Mouse (Mus musculus) lung, adult 2 months (tissue): ENCODE data around the gene Txndc5. TPM values are rescaled to one million over a fixed set of nuclear protein-coding genes. Genes with fewer than 3 reads are reported as not detected.

Experiments
- DNase-seq: peaks from one replicate; pipeline ENCODE4 v3.0.0; 2022
- H3K4me1 ChIP-seq: fragments of 200-500 bp; 2 replicates; pipeline ENCODE4 v1.6.1; 2011; ENCODE audit warnings: low read length; ENCODE audit not compliant: control insufficient read depth, insufficient read depth
- H3K4me3 ChIP-seq: fragments of 200-500 bp; replicated peaks from 2 replicates; pipeline ENCODE3; 2011; ENCODE audit warnings: low read depth, mild to moderate bottlenecking, control low read depth, low read length; ENCODE audit errors: extremely low read depth
- CTCF ChIP-seq: fragments of 200-500 bp; IDR thresholded peaks from 2 replicates; pipeline ENCODE4 v1.5.1; 2011; ENCODE audit warnings: mild to moderate bottlenecking, low read length, control low read depth; ENCODE audit not compliant: insufficient read depth
- POLR2A ChIP-seq: fragments of 200-500 bp; IDR thresholded peaks from 2 replicates; pipeline ENCODE4 v1.6.1; 2011; ENCODE audit warnings: low read depth, mild to moderate bottlenecking, control low read depth, low read length, borderline replicate concordance; ENCODE audit errors: extremely low read depth
- WGBS: fragments of 180-500 bp; shearing (Covaris S2); methylation state at CpG from one replicate; pipeline ENCODE4 v1.1.7; 2018; 5-methylcytosine and 5-hydroxymethylcytosine counted together
- polyA plus RNA-seq: library from polyadenylated mRNA; depleted of rRNA; stranded (reverse); fragments of >200 nt; gene quantifications from 2 replicates; pipeline ENCODE4 v1.2.3, GENCODE M21; 2012

Txndc5 gene
- polyA plus RNA-seq, 1 experiment: 134 TPM

GRCm38 (mm10) chr13:38513921-38514320, 14.7 kb downstream of the Txndc5 start:
- peaks cover 20% of the 10 kb centered on the region for H3K4me1 ChIP-seq
- DNase-seq: no peak
- no peak overlapping the region for H3K4me3 ChIP-seq
- TF ChIP-seq CTCF: no peak
- TF ChIP-seq POLR2A: no peak
- 66% methylated on average over 7 of the region's 7 CpGs for WGBS

- 53% methylated on average over 10 of the region's 10 CpGs for WGBS
- TF ChIP-seq POLR2A (no peak), CTCF (no peak)
- DNase-seq: no peak
- Histone ChIP-seq H3K4me3 (no peak overlapping the region), H3K4me1 (peaks cover 20% of the 10 kb centered on the region)
These were observed 16.6 kb downstream of the Txndc5 start for GRCm38 (mm10) chr13:38511979-38512378.

- 73% methylated on average over 8 of the region's 8 CpGs for WGBS
- peaks cover 18% of the 10 kb centered on the region for H3K4me1 ChIP-seq
- TF ChIP-seq CTCF: no peak
- TF ChIP-seq POLR2A: no peak
- no peak for DNase-seq
- H3K4me3 ChIP-seq: no peak overlapping the region
These were observed 18.8 kb downstream of the Txndc5 start for GRCm38 (mm10) chr13:38509681-38510341.

- no peak for DNase-seq
- TF ChIP-seq POLR2A (no peak), CTCF (no peak)
- no peak overlapping the region for H3K4me3 ChIP-seq
- 91% methylated on average over 10 of the region's 10 CpGs for WGBS
- H3K4me1 ChIP-seq: no peaks in the 10 kb centered on the region
These were observed 21.7 kb downstream of the Txndc5 start for GRCm38 (mm10) chr13:38506936-38507335.

GRCm38 (mm10) chr13:38506320-38506719, 22.3 kb downstream of the Txndc5 start:
- TF ChIP-seq CTCF (peak; percentile 51; the same call in 1 of the 2 replicates), POLR2A (no peak)
- WGBS: 73% methylated on average over 8 of the region's 8 CpGs
- Histone ChIP-seq H3K4me1 (no peaks in the 10 kb centered on the region), H3K4me3 (no peak overlapping the region)
- DNase-seq: no peak

- no peak for DNase-seq
- Histone ChIP-seq H3K4me3 (no peak overlapping the region), H3K4me1 (no peaks in the 10 kb centered on the region)
- no peak for TF ChIP-seq CTCF
- no peak for TF ChIP-seq POLR2A
- WGBS: 74% methylated on average over 14 of the region's 14 CpGs
These were observed 25.3 kb downstream of the Txndc5 start for GRCm38 (mm10) chr13:38503137-38503849.

GRCm38 (mm10) chr13:38501314-38501713, 27.3 kb downstream of the Txndc5 start:
- no peak overlapping the region for H3K4me3 ChIP-seq
- 84% methylated on average over 12 of the region's 12 CpGs for WGBS
- TF ChIP-seq POLR2A (no peak), CTCF (no peak)
- no peaks in the 10 kb centered on the region for H3K4me1 ChIP-seq
- no peak for DNase-seq

GRCm38 (mm10) chr13:38496715-38497114, 31.9 kb downstream of the Txndc5 start:
- WGBS: 42% methylated on average over 3 of the region's 3 CpGs
- Histone ChIP-seq H3K4me1 (no peaks in the 10 kb centered on the region), H3K4me3 (no peak overlapping the region)
- DNase-seq: no peak
- no peak for TF ChIP-seq CTCF
- TF ChIP-seq POLR2A: no peak

- Histone ChIP-seq H3K4me3 (no peak overlapping the region), H3K4me1 (no peaks in the 10 kb centered on the region; the same call in 1 of the 2 replicates)
- TF ChIP-seq POLR2A: no peak
- WGBS: 69% methylated on average over 6 of the region's 6 CpGs
- no peak for DNase-seq
These were observed 41.9 kb downstream of the Txndc5 start for GRCm38 (mm10) chr13:38486767-38487166.

- Histone ChIP-seq H3K4me1 (no peaks in the 10 kb centered on the region; the same call in 1 of the 2 replicates), H3K4me3 (no peak overlapping the region)
- no peak for TF ChIP-seq CTCF
- no peak for TF ChIP-seq POLR2A
- no peak for DNase-seq
- WGBS: 68% methylated on average over 5 of the region's 5 CpGs
These were observed 43.9 kb downstream of the Txndc5 start for GRCm38 (mm10) chr13:38484701-38485100.
